28 mouse cellular contexts compared by ENCODE assay signal in the genomic region with DNA sequence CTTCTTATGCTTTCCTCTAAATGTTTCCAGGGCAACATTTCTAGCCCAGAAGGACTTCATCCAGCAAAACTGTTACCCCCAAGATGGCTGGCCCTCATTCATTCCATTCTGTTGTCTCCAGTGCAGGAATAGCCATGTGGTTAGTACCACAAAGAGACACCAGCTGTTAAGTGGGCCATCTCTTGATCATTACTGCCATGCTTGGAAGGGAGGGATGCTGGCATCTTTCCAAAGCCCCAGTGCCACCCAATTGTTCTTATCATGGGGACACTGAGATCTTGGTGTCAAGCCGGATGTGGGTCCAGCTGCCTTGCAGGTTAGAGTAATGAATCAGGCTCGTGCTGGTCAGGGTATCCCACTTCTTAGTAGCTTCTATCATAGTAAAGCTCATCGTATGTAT.
"Had no signal": no experiment of that assay in that cellular context is flagged by ENCODE, and none has a peak within 500 bp of the region (broad histone marks: within the 10 kb centered on the region; RNA-seq: fewer than 3 reads in every experiment).

No protein-coding gene starts in this region.

- H3K27ac ChIP-seq: limb, embryonic 10.5 days; limb, embryonic 12.5 days; limb, embryonic 13.5 days; limb, embryonic 15.5 days; liver, embryonic 12.5 days; liver, embryonic 13.5 days; liver, embryonic 14.5 days; liver, embryonic 15.5 days; lung, embryonic 15.5 days; macrophage; midbrain, embryonic 10.5 days; midbrain, embryonic 12.5 days; midbrain, embryonic 13.5 days; midbrain, embryonic 15.5 days had no signal

- H3K4me1 ChIP-seq: limb, embryonic 13.5 days; limb, embryonic 15.5 days; liver, embryonic 13.5 days; liver, embryonic 15.5 days; lung, embryonic 15.5 days; midbrain, embryonic 12.5 days; midbrain, embryonic 13.5 days; midbrain, embryonic 15.5 days had no signal

- H3K27me3 ChIP-seq: limb, embryonic 12.5 days; limb, embryonic 13.5 days; limb, embryonic 15.5 days; liver, embryonic 12.5 days; liver, embryonic 13.5 days; liver, embryonic 15.5 days; lung, embryonic 15.5 days; midbrain, embryonic 13.5 days; midbrain, embryonic 15.5 days had no signal

- H3K4me3 ChIP-seq: limb, embryonic 10.5 days; limb, embryonic 12.5 days; limb, embryonic 13.5 days; limb, embryonic 15.5 days; liver, embryonic 12.5 days; liver, embryonic 13.5 days; liver, embryonic 15.5 days; lung, embryonic 15.5 days; megakaryocyte, embryonic 14.5 days; midbrain, embryonic 10.5 days; midbrain, embryonic 12.5 days; midbrain, embryonic 13.5 days; midbrain, embryonic 15.5 days had no signal

- H3K4me2 ChIP-seq: limb, embryonic 12.5 days; limb, embryonic 13.5 days; limb, embryonic 15.5 days; liver, embryonic 11.5 days; liver, embryonic 12.5 days; liver, embryonic 13.5 days; liver, embryonic 15.5 days; lung, embryonic 14.5 days; lung, embryonic 15.5 days; midbrain, embryonic 11.5 days; midbrain, embryonic 12.5 days; midbrain, embryonic 13.5 days; midbrain, embryonic 15.5 days had no signal

- DNase-seq: left cerebral cortex, postnatal 4 days; liver; liver, embryonic 13.5 days; liver, postnatal 0 days; lung, adult 18-20 months; lung, adult 2 months; lung, embryonic 14.5 days; lung, postnatal 10 days; lung, postnatal 14 days; lung, postnatal 36 days; lung, postnatal 4 days; midbrain, embryonic 14.5 days had no signal

- H3K36me3 ChIP-seq: limb, embryonic 13.5 days; limb, embryonic 15.5 days; liver, embryonic 12.5 days; liver, embryonic 13.5 days; liver, embryonic 15.5 days had no signal
